Mouse (Mus musculus): Measurements from ENCODE around the gene Chmp6.

The Chmp6 gene

GRCm38 (mm10) chr11:119913291-119913934 lies at the start of gene Chmp6:
TSS of gene Chmp6 (plus strand) at chr11:119913441.
- peak; percentile 93 for DNase-seq

GRCm38 (mm10) chr11:119866837-119867236 lies 46.4 kb upstream of the Chmp6 start:
- peak; percentile 56 for DNase-seq

GRCm38 (mm10) chr11:119868138-119868537 lies 45.1 kb upstream of the Chmp6 start:
- no peak for DNase-seq

- no peak for DNase-seq
Measured at GRCm38 (mm10) chr11:119868556-119868955, 44.7 kb upstream of the Chmp6 start.

- DNase-seq = peak; percentile 66
Measured at GRCm38 (mm10) chr11:119871141-119871540, 42.1 kb upstream of the Chmp6 start.

GRCm38 (mm10) chr11:119873643-119874042 lies 39.6 kb upstream of the Chmp6 start:
- DNase-seq = no peak

GRCm38 (mm10) chr11:119874841-119875240 lies 38.4 kb upstream of the Chmp6 start:
- no peak for DNase-seq

GRCm38 (mm10) chr11:119875685-119876084 lies 37.6 kb upstream of the Chmp6 start:
- no peak for DNase-seq

- no peak for DNase-seq
Measured at GRCm38 (mm10) chr11:119877124-119877523, 36.1 kb upstream of the Chmp6 start.

- DNase-seq = no peak
Measured at GRCm38 (mm10) chr11:119879573-119879972, 33.7 kb upstream of the Chmp6 start.

GRCm38 (mm10) chr11:119883646-119884045 lies 29.6 kb upstream of the Chmp6 start:
- DNase-seq = no peak

GRCm38 (mm10) chr11:119889966-119890365 lies 23.3 kb upstream of the Chmp6 start:
- DNase-seq = no peak

- DNase-seq = no peak
Measured at GRCm38 (mm10) chr11:119891601-119892215, 21.5 kb upstream of the Chmp6 start.

- no peak for DNase-seq
Measured at GRCm38 (mm10) chr11:119893667-119894236, 19.5 kb upstream of the Chmp6 start.

- no peak for DNase-seq
Measured at GRCm38 (mm10) chr11:119894634-119895033, 18.6 kb upstream of the Chmp6 start.

GRCm38 (mm10) chr11:119897041-119897440 lies 16.2 kb upstream of the Chmp6 start:
- no peak for DNase-seq

- no peak for DNase-seq
Measured at GRCm38 (mm10) chr11:119898976-119899375, 14.3 kb upstream of the Chmp6 start.

- DNase-seq = no peak
Measured at GRCm38 (mm10) chr11:119901174-119901573, 12.1 kb upstream of the Chmp6 start.

- DNase-seq = no peak
Measured at GRCm38 (mm10) chr11:119902891-119903290, 10.3 kb upstream of the Chmp6 start.

GRCm38 (mm10) chr11:119904621-119905286 lies 8.5 kb upstream of the Chmp6 start:
- DNase-seq = peak; percentile 87

GRCm38 (mm10) chr11:119905794-119906193 lies 7.4 kb upstream of the Chmp6 start:
- no peak for DNase-seq

- DNase-seq = no peak
Measured at GRCm38 (mm10) chr11:119907006-119907650, 6.1 kb upstream of the Chmp6 start.

- no peak for DNase-seq
Measured at GRCm38 (mm10) chr11:119907711-119908110, 5.5 kb upstream of the Chmp6 start.
